15 mouse cellular contexts compared by ENCODE assay signal in the genomic region with DNA sequence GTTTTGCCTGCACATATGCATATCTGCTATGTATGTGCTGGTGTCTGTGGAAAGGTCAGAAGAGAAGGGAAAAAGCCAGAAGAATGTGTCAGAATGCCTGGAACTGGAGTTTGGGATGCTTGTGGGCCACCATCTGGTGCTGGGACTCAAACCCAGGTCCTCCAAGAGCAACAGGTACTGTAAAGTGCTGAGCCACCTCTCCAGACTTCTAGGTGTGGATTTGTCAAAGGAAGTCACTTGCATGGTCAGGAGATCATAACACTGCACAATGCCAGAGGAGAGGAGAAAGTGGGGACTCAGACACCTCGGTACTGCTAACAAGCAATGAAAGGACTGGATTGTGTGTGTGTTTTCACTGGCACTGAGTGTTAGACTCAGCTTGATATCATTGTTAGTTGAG. TPM values are rescaled to one million over a fixed set of nuclear protein-coding genes. Genes with fewer than 3 reads are reported as not detected.
"Had no signal": no experiment of that assay in that cellular context is flagged by ENCODE, and none has a peak within 500 bp of the region (broad histone marks: within the 10 kb centered on the region; RNA-seq: fewer than 3 reads in every experiment).

No protein-coding gene starts in this region.

- H3K27ac ChIP-seq: kidney, postnatal 0 days; limb, embryonic 13.5 days; liver, embryonic 14.5 days; midbrain, embryonic 15.5 days; neural tube, embryonic 13.5 days had no signal

- ATAC-seq: midbrain, embryonic 15.5 days had no signal

- H3K9me3 ChIP-seq: limb, embryonic 13.5 days; midbrain, embryonic 15.5 days; neural tube, embryonic 13.5 days had no signal

- H3K4me3 ChIP-seq: limb, embryonic 13.5 days; midbrain, embryonic 15.5 days; neural tube, embryonic 13.5 days had no signal

- DNase-seq: kidney, adult 8-10 months; kidney, postnatal 36 days; layer of hippocampus, adult 9-11 months; layer of hippocampus, postnatal 36 days; lung, adult 18-20 months; thymus, adult 18-20 months; thymus, postnatal 14 days had no signal

- H3K9ac ChIP-seq: limb, embryonic 13.5 days; liver, embryonic 14.5 days; midbrain, embryonic 15.5 days; neural tube, embryonic 13.5 days had no signal

- H3K4me2 ChIP-seq: limb, embryonic 13.5 days; neural tube, embryonic 13.5 days had no signal

- H3K36me3 ChIP-seq: limb, embryonic 13.5 days; midbrain, embryonic 15.5 days; neural tube, embryonic 13.5 days had no signal

RNA-seq across cellular contexts. Expression of gene Neurog2, which starts 2.7 kb away (rescaled TPM):
- polyA plus RNA-seq: kidney, postnatal 0 days; limb, embryonic 13.5 days; liver, adult 2 months; lung, embryonic 16.5 days; stomach, embryonic 14.5 days had no signal
